Mouse (Mus musculus) cerebellum, postnatal 4 days (tissue): Measurements from ENCODE around the gene 1700013G24Rik.

Experiments used
- DNase-seq, 2 experiments: peaks; one replicate each; pipeline ENCODE4 v3.0.0; 2022; ENCODE audit warnings: low spot score in 2 of 2, mixed read lengths in 1 of 2

Gene 1700013G24Rik

DNA sequence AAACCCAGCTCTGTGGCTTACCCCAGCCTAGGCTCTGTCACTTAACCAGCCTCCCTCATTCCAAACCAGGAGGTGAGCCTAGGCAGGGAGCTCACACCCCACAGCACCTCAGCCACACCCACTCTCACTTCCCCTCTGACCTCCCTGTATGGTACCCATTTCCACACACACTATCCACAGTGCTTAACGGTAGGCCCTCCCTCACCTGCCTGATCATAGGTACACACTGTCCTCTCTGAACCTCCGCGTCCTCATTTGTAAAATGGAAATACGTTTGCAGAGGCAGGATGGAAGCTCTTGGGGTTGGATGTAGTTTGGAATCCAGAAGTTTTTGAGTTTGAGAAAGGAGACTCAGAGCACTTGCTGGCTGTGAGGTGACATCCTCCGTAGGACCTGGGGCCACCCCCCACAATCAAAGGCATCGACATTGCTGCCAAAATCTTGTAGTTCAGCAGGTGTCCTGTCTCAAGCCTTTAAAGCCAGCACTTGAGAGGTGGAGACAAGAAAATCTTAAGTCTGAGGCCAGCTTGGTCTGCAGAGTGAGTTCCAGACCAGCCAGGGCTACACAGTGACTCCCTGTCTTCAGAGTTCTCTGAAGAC lies 42.5 kb downstream of the 1700013G24Rik start:
- DNase-seq, result no peak

DNA sequence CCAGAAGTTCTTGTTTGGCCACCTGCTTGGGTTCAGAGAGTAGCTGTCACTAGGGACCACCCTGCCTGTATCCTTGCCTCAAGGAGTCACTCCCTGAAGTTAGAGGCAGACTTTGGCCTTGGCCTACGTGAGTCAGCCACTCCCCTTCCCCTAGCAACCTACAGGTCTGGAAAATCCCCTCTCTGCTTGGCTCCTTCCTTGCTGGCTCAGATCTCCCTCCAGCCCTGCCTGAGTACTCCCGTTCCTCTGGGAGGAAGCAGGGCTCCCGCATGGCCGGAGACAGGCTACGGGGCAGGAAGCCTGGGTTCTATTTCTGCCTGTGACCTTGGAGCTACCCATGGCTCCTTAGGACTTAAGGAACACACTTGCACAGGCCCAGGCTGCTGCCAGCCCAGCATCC lies 44.3 kb downstream of the 1700013G24Rik start:
- DNase-seq, result no peak

DNA sequence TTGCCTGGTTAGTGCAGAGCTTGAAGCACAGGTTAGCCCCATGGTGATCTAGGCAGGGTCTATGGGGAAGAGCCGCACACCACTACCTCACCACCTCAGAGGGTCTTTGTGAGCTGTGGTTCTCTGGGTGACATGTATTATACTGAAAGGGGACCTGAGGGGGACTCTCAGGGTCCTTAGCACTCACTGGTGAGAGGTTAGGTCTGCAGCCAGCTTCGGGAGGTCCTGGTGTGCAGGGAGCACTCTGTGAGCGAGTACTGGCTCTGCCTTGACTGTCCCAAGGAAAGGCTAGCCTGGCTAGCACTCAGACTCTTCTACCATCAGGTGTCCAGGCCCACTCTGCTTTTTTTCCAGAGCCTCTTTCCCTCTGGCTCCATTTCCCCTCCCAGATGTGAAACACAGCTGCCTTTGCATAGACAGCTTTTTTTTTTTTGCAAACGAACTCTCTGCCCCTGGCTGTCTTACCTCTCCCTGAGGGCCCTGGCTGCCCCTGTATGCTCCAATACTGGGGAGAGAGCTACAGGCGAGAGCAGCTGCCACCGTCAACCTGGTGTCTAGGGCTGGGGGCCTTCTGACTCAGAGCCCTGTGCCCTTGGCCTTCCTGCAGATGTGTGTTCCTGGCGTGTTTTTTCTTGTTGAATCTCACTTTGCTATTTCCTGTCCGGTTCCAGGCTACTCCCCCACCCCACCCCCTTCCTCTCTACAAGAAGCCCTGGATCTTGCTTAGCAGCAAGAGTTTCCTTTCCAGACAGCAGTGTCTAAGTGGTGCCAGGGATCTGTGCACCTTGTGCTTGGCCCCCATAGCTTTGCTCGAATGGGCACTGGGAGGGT lies 45.0 kb downstream of the 1700013G24Rik start:
- DNase-seq, result no peak

DNA sequence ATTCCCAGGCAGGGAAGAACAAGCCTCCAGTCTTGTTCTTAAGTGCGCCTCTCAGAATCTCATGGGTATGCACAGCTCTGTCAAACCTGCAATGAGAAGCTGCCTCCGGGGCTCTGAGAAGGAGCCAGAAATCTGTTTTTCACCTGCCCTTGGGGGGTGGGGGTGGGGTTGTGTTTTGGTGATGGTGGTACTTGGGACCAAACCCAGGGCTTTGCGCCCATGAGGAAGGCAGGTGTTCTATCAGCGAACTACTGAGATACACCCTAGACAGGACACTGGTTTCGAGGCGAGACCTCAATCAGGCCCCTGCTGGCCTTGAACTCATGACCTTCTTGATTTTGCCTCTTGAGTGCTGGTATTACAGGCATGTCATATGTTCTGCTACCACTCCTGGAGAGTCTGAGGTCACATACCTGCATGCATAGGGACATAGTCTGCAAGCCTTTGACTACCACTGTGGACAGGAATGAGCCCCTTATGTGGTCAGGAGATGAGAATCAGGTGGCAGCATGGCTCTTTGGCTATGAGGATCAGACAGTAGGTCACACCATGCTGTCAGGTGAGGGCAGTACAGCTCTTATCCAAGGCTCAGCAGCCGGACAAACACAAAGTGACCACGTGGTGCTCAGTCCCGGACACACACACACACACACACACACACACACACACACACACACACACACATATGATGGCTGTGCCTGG lies 45.9 kb downstream of the 1700013G24Rik start:
- no peak for DNase-seq

DNA sequence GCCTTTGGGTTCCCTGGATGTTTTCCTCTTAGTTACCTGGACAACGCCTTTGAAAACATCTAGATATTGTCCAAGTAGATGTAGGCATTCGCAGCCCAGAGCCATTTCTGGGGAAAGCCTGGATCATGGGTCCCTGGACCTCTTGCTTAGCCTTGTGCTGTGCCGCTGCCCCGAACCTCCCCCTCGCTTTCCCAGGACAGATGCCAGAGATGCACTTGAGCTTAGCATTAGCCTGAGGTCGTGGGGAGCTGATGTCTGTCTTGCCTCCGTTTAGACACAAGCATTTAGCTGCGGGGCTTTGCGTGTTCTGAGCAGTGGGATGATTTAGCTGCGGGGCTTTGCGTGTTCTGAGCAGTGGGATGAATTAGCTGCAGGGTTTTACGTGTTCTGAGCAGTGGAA lies 47.1 kb downstream of the 1700013G24Rik start:
- no peak for DNase-seq

DNA sequence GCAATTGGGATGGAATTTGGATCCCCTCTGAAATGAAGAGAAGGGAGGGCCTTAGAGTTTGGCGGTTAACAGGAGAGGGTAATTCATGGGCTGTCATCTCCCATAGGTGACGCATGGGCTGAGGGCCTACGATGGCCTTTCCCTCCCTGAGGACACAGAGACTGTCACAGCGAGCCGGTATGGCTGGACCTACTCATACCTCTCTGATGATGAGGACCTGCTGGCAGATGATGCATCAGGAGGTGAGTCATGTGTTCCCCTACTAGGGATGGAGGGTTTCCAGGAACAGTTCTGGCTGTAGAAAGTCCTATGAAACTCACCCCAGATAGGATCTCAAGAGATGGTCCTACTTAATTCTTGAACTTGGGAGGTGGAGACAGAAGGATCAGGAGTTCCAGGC lies 47.9 kb downstream of the 1700013G24Rik start:
- DNase-seq, result no peak

DNA sequence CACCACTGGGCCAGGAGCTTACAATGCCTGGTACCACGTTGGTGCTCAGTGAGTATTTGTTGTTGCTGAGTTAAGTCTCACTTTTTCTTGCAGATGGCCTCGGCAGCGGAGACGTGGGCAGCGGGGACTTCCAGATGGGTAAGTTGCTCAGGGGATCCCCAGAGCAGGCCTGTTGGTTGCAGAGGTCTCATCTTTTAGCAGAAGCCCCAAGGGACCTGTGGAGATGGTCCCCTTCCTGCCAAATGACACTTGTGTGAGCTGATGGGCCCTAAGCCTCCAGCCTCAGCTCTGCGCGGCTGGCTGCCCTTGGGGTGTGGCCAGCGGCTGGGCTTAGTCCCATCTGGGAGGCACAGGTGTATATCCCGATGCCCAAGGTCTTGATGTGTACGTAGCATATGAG lies 49.1 kb downstream of the 1700013G24Rik start:
- no peak for DNase-seq

DNA sequence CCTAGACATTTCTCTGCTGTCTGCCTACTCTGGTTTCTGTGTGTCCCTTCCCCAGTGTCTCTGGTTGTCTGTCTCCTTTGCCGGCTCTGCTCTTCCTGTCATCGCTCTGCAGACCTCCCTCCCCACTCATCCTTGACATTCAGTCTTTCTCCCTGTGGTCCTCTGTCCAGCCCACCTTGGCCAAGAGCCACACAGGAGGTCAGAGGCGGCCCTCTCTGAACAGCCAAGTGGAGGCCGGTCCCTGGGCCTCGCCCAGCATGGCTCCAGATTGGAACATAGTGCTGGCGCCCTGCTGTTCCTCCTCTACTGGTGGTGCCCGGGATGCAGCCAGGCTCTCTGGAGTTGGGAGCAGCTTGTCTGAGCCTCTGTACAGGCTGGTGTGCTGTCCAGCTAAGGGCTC lies 49.7 kb downstream of the 1700013G24Rik start:
- DNase-seq, result no peak

DNA sequence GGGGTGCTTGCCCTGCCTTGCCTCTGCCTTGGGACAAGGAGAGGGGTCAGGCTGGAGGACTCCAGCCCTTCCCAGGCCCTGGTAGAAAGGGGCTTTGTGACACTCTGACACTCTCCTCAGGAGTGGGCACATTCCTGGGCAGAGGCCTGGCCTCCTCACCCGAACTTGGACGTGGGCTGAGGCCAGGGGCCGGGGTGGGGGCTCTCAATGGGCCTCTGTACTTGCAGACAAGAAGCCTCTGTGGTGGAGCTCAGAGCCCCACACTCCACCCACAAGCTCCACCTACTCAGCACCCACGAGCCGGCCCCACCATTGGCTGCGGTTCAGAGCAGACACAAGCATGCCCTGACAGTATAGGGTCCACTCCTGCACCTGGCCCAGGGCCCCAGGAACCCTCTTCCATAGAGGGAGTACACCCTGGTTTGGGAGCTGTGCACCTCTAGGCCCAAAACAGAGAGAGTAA lies 50.5 kb downstream of the 1700013G24Rik start:
- DNase-seq, result no peak
